Mouse (Mus musculus) MEL (cell line): ENCODE results near the gene Borcs5. TPM values are rescaled to one million over a fixed set of nuclear protein-coding genes. Genes with fewer than 3 reads are reported as not detected.
A peak's percentile ranks its signal among the peaks of the same experiment; 100 is the strongest.

Source experiments
- DNase-seq: peaks from one replicate; pipeline ENCODE4 v3.0.0; 2011; ENCODE audit warnings: low read depth, low spot score
- H3K27ac ChIP-seq: 2 replicates; pipeline ENCODE4 v1.5.1; 2012; ENCODE audit warnings: low read depth, mild to moderate bottlenecking, control low read depth, low read length, moderate library complexity; ENCODE audit not compliant: control insufficient read depth
- H3K27me3 ChIP-seq, 2 experiments: fragments of 150-350 bp in 1 of 2; sonication (generic) in 1 of 2; 2 replicates each; pipeline ENCODE4 v1.6.1; 2012; ENCODE audit warnings: low read length in 2 of 2, mild to moderate bottlenecking in 2 of 2, improper control_type of control experiment in 1 of 2, moderate library complexity in 1 of 2; ENCODE audit not compliant: insufficient read depth in 2 of 2, control insufficient read depth in 1 of 2
- H3K36me3 ChIP-seq, 2 experiments: 2 replicates each; pipeline ENCODE4 v1.6.1; 2012 to 2014; ENCODE audit warnings: low read length in 2 of 2, improper control_type of control experiment in 1 of 2, inconsistent platforms in 1 of 2, mild to moderate bottlenecking in 1 of 2; ENCODE audit not compliant: insufficient read depth in 2 of 2, control insufficient read depth in 1 of 2
- H3K4me1 ChIP-seq, 2 experiments: fragments of 150-350 bp in 1 of 2; sonication (generic) in 1 of 2; 2 replicates each; pipeline ENCODE4 v1.6.1; 2012; ENCODE audit warnings: low read length in 2 of 2, improper control_type of control experiment in 1 of 2, mild to moderate bottlenecking in 1 of 2; ENCODE audit not compliant: insufficient read depth in 2 of 2, control insufficient read depth in 1 of 2
- H3K4me3 ChIP-seq, 2 experiments: fragments of 150-350 bp in 1 of 2; sonication (generic) in 1 of 2; 2 replicates each; pipeline ENCODE4 v1.5.1; 2012; ENCODE audit warnings: low read depth in 2 of 2, low read length in 2 of 2, mild to moderate bottlenecking in 2 of 2, moderate library complexity in 2 of 2, control low read depth in 1 of 2, improper control_type of control experiment in 1 of 2; ENCODE audit not compliant: control insufficient read depth in 1 of 2, insufficient read depth in 1 of 2
- H3K79me2 ChIP-seq: 2 replicates; pipeline ENCODE4 v1.6.1; 2012; ENCODE audit warnings: mild to moderate bottlenecking, low read length, moderate library complexity; ENCODE audit not compliant: control insufficient read depth, poor library complexity, insufficient read depth
- H3K9ac ChIP-seq: 2 replicates; pipeline ENCODE4 v1.6.1; 2012; ENCODE audit warnings: low read depth, mild to moderate bottlenecking, control low read depth, low read length, moderate library complexity; ENCODE audit not compliant: control insufficient read depth, poor library complexity, severe bottlenecking
- H3K9me3 ChIP-seq: fragments of 150-350 bp; sonication (generic); replicated peaks from 2 replicates; pipeline ENCODE4 v1.6.1; 2012; ENCODE audit warnings: mild to moderate bottlenecking, low read length, improper control_type of control experiment, moderate library complexity; ENCODE audit not compliant: insufficient read depth
- CHD2 ChIP-seq: IDR thresholded peaks from 2 replicates; pipeline ENCODE4 v1.6.1; 2011; ENCODE audit warnings: low read length, improper control_type of control experiment
- CTCF ChIP-seq, 3 experiments: IDR thresholded peaks in 2 of 3; conservative IDR thresholded peaks in 1 of 3; 2 replicates each; pipeline ENCODE4 v1.5.1; 2011 to 2012; ENCODE audit warnings: low read length in 3 of 3, low read depth in 2 of 3, mild to moderate bottlenecking in 2 of 3, improper control_type of control experiment in 1 of 3, inconsistent platforms in 1 of 3, mixed read lengths in 1 of 3, moderate library complexity in 1 of 3; ENCODE audit not compliant: control insufficient read depth in 1 of 3, insufficient read depth in 1 of 3, poor library complexity in 1 of 3, severe bottlenecking in 1 of 3
- E2F4 ChIP-seq: IDR thresholded peaks from 2 replicates; pipeline ENCODE4 v1.6.1; 2011; ENCODE audit warnings: low read depth, low read length, improper control_type of control experiment, borderline replicate concordance
- GATA1 ChIP-seq: IDR thresholded peaks from 2 replicates; pipeline ENCODE4 v1.6.1; 2011; ENCODE audit warnings: low read depth, low read length, improper control_type of control experiment
- KAT2A ChIP-seq: conservative IDR thresholded peaks from 2 replicates; pipeline ENCODE4 v1.6.1; 2012; ENCODE audit warnings: low read depth, low read length, improper control_type of control experiment, inconsistent platforms
- MAX ChIP-seq: IDR thresholded peaks from 2 replicates; pipeline ENCODE4 v1.6.1; 2011; ENCODE audit warnings: low read length, improper control_type of control experiment
- MAZ ChIP-seq: IDR thresholded peaks from 2 replicates; pipeline ENCODE4 v1.6.1; 2012; ENCODE audit warnings: low read depth, mild to moderate bottlenecking, inconsistent platforms, low read length, improper control_type of control experiment
- MXI1 ChIP-seq: IDR thresholded peaks from 2 replicates; pipeline ENCODE4 v1.6.1; 2011; ENCODE audit warnings: mild to moderate bottlenecking, low read depth, low read length, improper control_type of control experiment
- MYB ChIP-seq: IDR thresholded peaks from 2 replicates; pipeline ENCODE4 v1.6.1; 2011; ENCODE audit warnings: mild to moderate bottlenecking, low read depth, low read length, improper control_type of control experiment
- MYC ChIP-seq: IDR thresholded peaks from 2 replicates; pipeline ENCODE4 v1.6.1; 2011; ENCODE audit warnings: low read depth, mild to moderate bottlenecking, low read length, improper control_type of control experiment, moderate library complexity
- NELFE ChIP-seq: IDR thresholded peaks from 2 replicates; pipeline ENCODE4 v1.6.1; 2011; ENCODE audit warnings: low read depth, low read length, improper control_type of control experiment
- NRF1 ChIP-seq: IDR thresholded peaks from 2 replicates; pipeline ENCODE4 v1.6.1; 2014; ENCODE audit warnings: low read depth, mild to moderate bottlenecking, inconsistent platforms, low read length, improper control_type of control experiment, moderate library complexity; ENCODE audit not compliant: poor library complexity, insufficient read depth, severe bottlenecking
- RAD21 ChIP-seq: IDR thresholded peaks from 2 replicates; pipeline ENCODE4 v1.6.1; 2011; ENCODE audit warnings: mild to moderate bottlenecking, low read depth, low read length, improper control_type of control experiment
- SMC3 ChIP-seq: IDR thresholded peaks from 2 replicates; pipeline ENCODE4 v1.6.1; 2011; ENCODE audit warnings: low read depth, low read length, improper control_type of control experiment
- UBTF ChIP-seq: IDR thresholded peaks from 2 replicates; pipeline ENCODE4 v1.6.1; 2012; ENCODE audit warnings: low read depth, mild to moderate bottlenecking, inconsistent platforms, low read length, improper control_type of control experiment, moderate library complexity, borderline replicate concordance; ENCODE audit not compliant: insufficient read depth
- USF1 ChIP-seq: IDR thresholded peaks from 2 replicates; pipeline ENCODE4 v1.6.1; 2014; ENCODE audit warnings: low read depth, mild to moderate bottlenecking, inconsistent platforms, low read length, improper control_type of control experiment, moderate library complexity
- USF2 ChIP-seq, 2 experiments: IDR thresholded peaks; 2 replicates each; pipeline ENCODE4 v1.6.1; 2011 to 2012; ENCODE audit warnings: improper control_type of control experiment in 2 of 2, low read length in 2 of 2, borderline replicate concordance in 1 of 2, inconsistent platforms in 1 of 2, low read depth in 1 of 2, mild to moderate bottlenecking in 1 of 2; ENCODE audit not compliant: insufficient read depth in 1 of 2
- ZKSCAN1 ChIP-seq: IDR thresholded peaks from 2 replicates; pipeline ENCODE4 v1.6.1; 2012; ENCODE audit warnings: low read depth, mild to moderate bottlenecking, inconsistent platforms, low read length, improper control_type of control experiment, moderate library complexity
- polyA plus RNA-seq, 2 experiments: library from polyadenylated mRNA; stranded (reverse) in 1 of 2; unstranded in 1 of 2; fragments of >175 nt in 1 of 2; fragments of >200 nt in 1 of 2; gene quantifications; 2 replicates each; pipeline versions ENCODE4 v1.2.1 to v1.2.4; 2012; ENCODE audit warnings: low replicate concordance in 2 of 2, low read depth in 1 of 2; ENCODE audit not compliant: insufficient read length in 2 of 2, insufficient read depth in 1 of 2, missing spikeins in 1 of 2
- total RNA-seq: library from RNA; depleted of rRNA; stranded (reverse); fragments of 300-350 nt; gene quantifications from 2 replicates; pipeline ENCODE4 v1.2.3, GENCODE M21; 2012

Gene Borcs5
- total and polyA plus RNA-seq, 3 experiments, result 7.7 to 13.0 TPM; not detected in 1

DNA sequence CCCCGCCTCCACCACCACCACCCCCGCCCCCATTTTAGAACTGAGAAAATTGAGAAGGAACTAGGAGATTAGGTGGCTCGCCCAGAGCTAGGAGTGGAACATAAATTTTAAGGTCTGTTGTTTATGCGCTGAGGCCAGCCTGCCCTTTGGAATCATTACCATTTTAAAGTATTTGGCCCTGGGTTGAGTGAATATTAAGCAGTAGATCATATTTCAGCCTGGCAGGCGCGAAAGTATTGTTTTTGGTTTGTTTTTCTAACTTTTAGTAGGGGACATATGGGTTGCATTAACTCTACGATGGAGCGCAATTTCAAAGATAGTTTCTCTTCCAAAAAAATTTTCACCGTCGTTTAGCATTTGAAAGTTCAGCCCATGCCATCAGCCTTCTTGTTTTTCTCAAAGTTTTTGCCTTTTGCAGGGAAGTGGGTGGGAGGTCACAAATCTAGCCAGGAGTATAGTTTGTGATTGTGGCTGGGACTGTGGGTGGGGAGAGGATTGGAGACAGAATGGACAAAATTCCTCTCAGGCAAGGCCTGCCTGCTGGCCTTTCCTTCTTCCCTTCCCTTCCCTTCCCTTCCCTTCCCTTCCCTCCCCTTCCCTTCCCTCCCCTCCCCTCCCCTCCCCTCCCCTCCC, 36.8 kb upstream of the Borcs5 start:
- peak overlapping the region; percentile 31 for H3K9ac ChIP-seq
- peaks cover 2% of the 10 kb centered on the region in 2 experiments for H3K4me1 ChIP-seq
- H3K79me2 ChIP-seq, result no peaks in the 10 kb centered on the region
- TF ChIP-seq NRF1 (no peak), MYC (no peak), ZKSCAN1 (no peak), RAD21 (no peak), SMC3 (no peak), MXI1 (no peak), KAT2A (no peak)
- H3K27ac ChIP-seq, result no peak overlapping the region
- H3K36me3 ChIP-seq, result peaks cover 0 to 2% of the 10 kb centered on the region in 2 experiments; a peak in 2 of 4 replicates
- no peaks in the 10 kb centered on the region for H3K27me3 ChIP-seq
- no peaks in the 10 kb centered on the region for H3K9me3 ChIP-seq
- H3K4me3 ChIP-seq, result peak overlapping the region; percentile 12 to 46
- no peak for DNase-seq

DNA sequence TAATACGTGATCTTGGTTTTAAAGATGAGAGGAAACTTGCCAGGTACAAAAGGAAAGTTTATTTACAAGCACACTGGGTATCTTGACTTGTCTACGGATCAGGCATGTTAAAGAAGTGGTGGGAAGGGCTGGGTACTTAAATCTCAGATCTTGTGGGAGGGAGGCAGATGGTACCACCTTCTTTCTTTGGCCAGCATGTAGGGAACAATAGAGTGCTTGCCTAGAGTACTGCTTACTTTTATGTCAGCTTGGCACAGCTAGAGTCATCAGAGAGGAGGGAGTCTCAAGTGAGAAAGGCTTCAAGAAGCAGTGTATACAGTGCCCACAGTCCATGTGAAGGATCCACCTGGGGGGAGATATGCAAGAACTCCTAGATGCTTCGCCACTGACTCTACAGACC, 34.1 kb upstream of the Borcs5 start:
- no peak for DNase-seq
- TF ChIP-seq USF1, result no peak
- TF ChIP-seq MAZ, result no peak
- no peak for TF ChIP-seq MAX
- TF ChIP-seq E2F4, result no peak
- no peak for TF ChIP-seq SMC3
- TF ChIP-seq RAD21, result no peak
- TF ChIP-seq NELFE, result no peak
- TF ChIP-seq CHD2, result no peak
- no peak for TF ChIP-seq CTCF (IDR thresholded peaks at IDR 0.05 in 2 of 3, conservative IDR thresholded peaks at IDR 0.05 in 1 of 3; ENCODE audit: control insufficient read depth in 1 of 3, insufficient read depth in 1 of 3, low read depth in 2 of 3, low read length in 3 of 3, poor library complexity in 1 of 3, severe bottlenecking in 1 of 3)
- no peak for TF ChIP-seq UBTF
- no peak for TF ChIP-seq USF2 (IDR thresholded peaks at IDR 0.05; ENCODE audit: borderline replicate concordance in 1 of 2, insufficient read depth in 1 of 2, low read depth in 1 of 2, low read length in 2 of 2)
- TF ChIP-seq MYB, result no peak
- no peak for TF ChIP-seq GATA1
- no peak for TF ChIP-seq KAT2A
- Histone ChIP-seq H3K27me3 (no peaks in the 10 kb centered on the region), H3K9ac (no peak overlapping the region), H3K27ac (no peak overlapping the region), H3K4me1 (peaks cover 2% of the 10 kb centered on the region in 2 experiments), H3K36me3 (peaks cover 0 to 2% of the 10 kb centered on the region in 2 experiments; a peak in 2 of 4 replicates), H3K9me3 (no peaks in the 10 kb centered on the region), H3K79me2 (no peaks in the 10 kb centered on the region), H3K4me3 (no peak overlapping the region)
